Mouse (Mus musculus) ES-Bruce4 (cell line): ENCODE measurements around the gene Itsn2.

Source experiments
- CTCF ChIP-seq: IDR thresholded peaks from one replicate; pipeline ENCODE4 v1.8.1; 2011; ENCODE audit warnings: low read depth, low read length
- EP300 ChIP-seq: IDR thresholded peaks from 2 replicates; pipeline ENCODE4 v1.6.1; 2011; ENCODE audit warnings: low read depth, low read length; ENCODE audit not compliant: insufficient read depth
- POLR2A ChIP-seq: IDR thresholded peaks from one replicate; pipeline ENCODE4 v1.8.1; 2011; ENCODE audit warnings: low read length; ENCODE audit not compliant: insufficient read depth

DNA sequence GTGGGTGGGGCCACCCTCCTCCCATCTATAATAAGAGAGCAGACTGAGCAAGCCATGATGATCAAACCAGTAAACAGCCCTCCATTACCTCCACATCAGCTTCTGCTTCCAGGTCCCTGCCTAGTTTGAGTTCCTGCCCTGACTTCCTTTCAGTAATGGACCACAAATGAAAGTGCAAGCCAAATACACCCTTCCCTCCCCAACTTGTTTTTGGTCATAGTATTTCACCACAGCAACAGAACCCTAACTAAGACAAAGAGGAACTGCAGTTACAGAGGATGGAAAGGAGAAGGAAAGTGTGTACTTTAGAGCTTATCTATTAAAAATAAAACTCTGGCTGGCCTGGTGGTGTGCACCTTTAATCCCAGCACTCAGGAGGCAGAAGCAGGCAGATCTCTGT is 47.0 kb upstream of the Itsn2 start:
- no peak for TF ChIP-seq CTCF
- TF ChIP-seq POLR2A: no peak
- no peak for TF ChIP-seq EP300
